Mouse (Mus musculus) hindbrain, embryonic 11.5 days (tissue): ENCODE measurements around the gene 1190005I06Rik. TPM values are rescaled to one million over a fixed set of nuclear protein-coding genes. Genes with fewer than 3 reads are reported as not detected.
"Not testable (repeated sequence)": the region's sequence is repeated elsewhere in the genome, so short reads cannot be mapped to it uniquely, and the experiment has no call there.

Experiments used
- ATAC-seq: fragments of 200-750 bp; cut with Nextera tagmentation; 2 replicates; pipeline ENCODE4 v1.8.0; 2017; ENCODE audit warnings: mild to moderate bottlenecking, moderate TSS enrichment, moderate library complexity; ENCODE audit not compliant: low FRiP score
- DNase-seq: peaks from one replicate; pipeline ENCODE4 v3.0.0-alpha.2; 2015; ENCODE audit warnings: low spot score
- H3K27ac ChIP-seq: fragments of 300-500 bp; sonication (generic); 2 replicates; pipeline ENCODE4 v1.5.1; 2014; ENCODE audit warnings: mild to moderate bottlenecking, low read depth, low read length
- H3K27me3 ChIP-seq: fragments of 300-500 bp; sonication (generic); 2 replicates; pipeline ENCODE4 v1.6.1; 2014; ENCODE audit warnings: mild to moderate bottlenecking, low read length, moderate library complexity, mixed read lengths; ENCODE audit not compliant: control insufficient read depth, insufficient read depth
- H3K36me3 ChIP-seq: fragments of 300-500 bp; sonication (generic); 2 replicates; pipeline ENCODE4 v1.6.1; 2014; ENCODE audit warnings: mild to moderate bottlenecking, low read length, moderate library complexity, mixed read lengths; ENCODE audit not compliant: control insufficient read depth, insufficient read depth
- H3K4me1 ChIP-seq: fragments of 300-500 bp; sonication (generic); replicated peaks from 2 replicates; pipeline ENCODE4 v1.6.1; 2014; ENCODE audit warnings: low read length, mixed read lengths; ENCODE audit not compliant: control insufficient read depth, insufficient read depth
- H3K4me2 ChIP-seq: fragments of 300-500 bp; sonication (generic); replicated peaks from 2 replicates; pipeline ENCODE4 v1.6.1; 2014; ENCODE audit warnings: mild to moderate bottlenecking, low read depth, low read length
- H3K4me3 ChIP-seq: fragments of 300-500 bp; sonication (generic); 2 replicates; pipeline ENCODE4 v1.5.1; 2014; ENCODE audit warnings: low read depth, low read length
- H3K9ac ChIP-seq: fragments of 300-500 bp; sonication (generic); 2 replicates; pipeline ENCODE4 v1.6.1; 2014; ENCODE audit warnings: low read depth, low read length
- H3K9me3 ChIP-seq: fragments of 300-500 bp; sonication (generic); 2 replicates; pipeline ENCODE4 v1.6.1; 2016; ENCODE audit warnings: low read length; ENCODE audit not compliant: control insufficient read depth
- WGBS: fragments of 180-500 bp; shearing (Covaris S2); extraction: QIAGEN DNeasy Blood & Tissue Kit; methylation state at CpG from one replicate; pipeline ENCODE4 v1.1.7; 2014; 5-methylcytosine and 5-hydroxymethylcytosine counted together
- polyA plus RNA-seq: library from polyadenylated mRNA; unstranded; fragments of >200 nt; fragmentation: Nextera tagmentation; extraction: Ambion mirVana; gene quantifications from 2 replicates; pipeline ENCODE4 v1.2.1, GENCODE M21; 2014

1190005I06Rik gene
- polyA plus RNA-seq, 1 experiment from 2014 or later: 2.4 TPM

GRCm38 (mm10) chr8:120685097-120685496 is 37.7 kb upstream of the 1190005I06Rik start:
- WGBS: 70% methylated on average over 5 of the region's 5 CpGs
- no peaks in the 10 kb centered on the region for H3K4me1 ChIP-seq
- no peak overlapping the region for H3K4me3 ChIP-seq
- no peak overlapping the region for H3K27ac ChIP-seq
- no peak overlapping the region for H3K9ac ChIP-seq
- no peak for ATAC-seq
- H3K9me3 ChIP-seq: no peaks in the 10 kb centered on the region
- H3K36me3 ChIP-seq: no peaks in the 10 kb centered on the region
- no peaks in the 10 kb centered on the region for H3K27me3 ChIP-seq
- H3K4me2 ChIP-seq: no peak overlapping the region
- no peak for DNase-seq

GRCm38 (mm10) chr8:120684082-120684481 is 36.6 kb upstream of the 1190005I06Rik start:
- Histone ChIP-seq H3K9ac (no peak overlapping the region), H3K4me1 (no peaks in the 10 kb centered on the region), H3K9me3 (no peaks in the 10 kb centered on the region), H3K27me3 (no peaks in the 10 kb centered on the region), H3K36me3 (no peaks in the 10 kb centered on the region), H3K4me3 (no peak overlapping the region), H3K4me2 (no peak overlapping the region), H3K27ac (no peak overlapping the region)
- ATAC-seq (no peak), DNase-seq (no peak)
- WGBS: 60% methylated on average over 5 of the region's 5 CpGs

GRCm38 (mm10) chr8:120683602-120684001 is 36.2 kb upstream of the 1190005I06Rik start:
- H3K9ac ChIP-seq: no peak overlapping the region
- ATAC-seq: no peak
- no peak overlapping the region for H3K4me2 ChIP-seq
- H3K9me3 ChIP-seq: no peaks in the 10 kb centered on the region
- WGBS: 19% methylated on average over 10 of the region's 10 CpGs
- H3K4me1 ChIP-seq: no peaks in the 10 kb centered on the region
- H3K4me3 ChIP-seq: no peak overlapping the region
- peak; percentile 80 for DNase-seq
- no peaks in the 10 kb centered on the region; the same call in 1 of the 2 replicates for H3K27me3 ChIP-seq
- H3K36me3 ChIP-seq: no peaks in the 10 kb centered on the region
- H3K27ac ChIP-seq: no peak overlapping the region

- Histone ChIP-seq H3K36me3 (no peaks in the 10 kb centered on the region), H3K4me3 (no peak overlapping the region), H3K9ac (no peak overlapping the region), H3K9me3 (no peaks in the 10 kb centered on the region), H3K27me3 (no peaks in the 10 kb centered on the region; the same call in 1 of the 2 replicates), H3K4me1 (no peaks in the 10 kb centered on the region), H3K4me2 (no peak overlapping the region), H3K27ac (no peak overlapping the region)
- no peak for DNase-seq
- 84% methylated on average over 10 of the region's 10 CpGs for WGBS
- no peak for ATAC-seq
These were observed 33.7 kb upstream of the 1190005I06Rik start for GRCm38 (mm10) chr8:120681113-120681512.

GRCm38 (mm10) chr8:120680405-120680804 is 33.0 kb upstream of the 1190005I06Rik start:
- ATAC-seq, H3K4me1 ChIP-seq, H3K4me3 ChIP-seq, H3K27ac ChIP-seq, H3K36me3 ChIP-seq, H3K9me3 ChIP-seq, H3K4me2 ChIP-seq, H3K27me3 ChIP-seq, H3K9ac ChIP-seq: not testable (repeated sequence)
- WGBS: 70% methylated on average over 7 of the region's 7 CpGs
- peak; percentile 56 for DNase-seq

- H3K4me1 ChIP-seq: no peaks in the 10 kb centered on the region
- WGBS: 73% methylated on average over 11 of the region's 11 CpGs
These were observed 32.4 kb upstream of the 1190005I06Rik start for GRCm38 (mm10) chr8:120679629-120680387.

GRCm38 (mm10) chr8:120678447-120678846 is 31.0 kb upstream of the 1190005I06Rik start:
- ATAC-seq (no peak), DNase-seq (peak; percentile 92)
- H3K4me3 ChIP-seq: no peak overlapping the region
- WGBS: 13% methylated on average over 10 of the region's 10 CpGs
- H3K27ac ChIP-seq: no peak overlapping the region
- no peak overlapping the region for H3K4me2 ChIP-seq
- no peaks in the 10 kb centered on the region for H3K4me1 ChIP-seq
- no peaks in the 10 kb centered on the region; the same call in 1 of the 2 replicates for H3K27me3 ChIP-seq
- no peak overlapping the region for H3K9ac ChIP-seq
- H3K9me3 ChIP-seq: no peaks in the 10 kb centered on the region
- 0 out of 2 replicates have a peak, but pooled peaks cover 2% of the 10 kb centered on the region for H3K36me3 ChIP-seq

More at GRCm38 (mm10) chr8:120679629-120680387, 32.4 kb upstream of the 1190005I06Rik start:
- no peak overlapping the region for H3K4me3 ChIP-seq
- no peak overlapping the region for H3K9ac ChIP-seq
- ATAC-seq: no peak
- no peak overlapping the region for H3K4me2 ChIP-seq
- H3K27ac ChIP-seq: no peak overlapping the region
- DNase-seq: no peak
- H3K36me3 ChIP-seq: no peaks in the 10 kb centered on the region
- H3K27me3 ChIP-seq: no peaks in the 10 kb centered on the region; the same call in 1 of the 2 replicates
- H3K9me3 ChIP-seq: no peaks in the 10 kb centered on the region

- Histone ChIP-seq H3K9ac (no peak overlapping the region), H3K27me3 (no peaks in the 10 kb centered on the region; the same call in 1 of the 2 replicates), H3K4me2 (no peak overlapping the region), H3K4me1 (no peaks in the 10 kb centered on the region), H3K36me3 (peaks cover 9% of the 10 kb centered on the region; the same call in 1 of the 2 replicates), H3K4me3 (no peak overlapping the region), H3K27ac (no peak overlapping the region), H3K9me3 (no peaks in the 10 kb centered on the region)
- ATAC-seq (no peak), DNase-seq (no peak)
- 72% methylated on average over 8 of the region's 8 CpGs for WGBS
These were observed 28.3 kb upstream of the 1190005I06Rik start for GRCm38 (mm10) chr8:120675718-120676117.

- Histone ChIP-seq H3K4me3 (no peak overlapping the region), H3K4me1 (no peaks in the 10 kb centered on the region; the same call in 1 of the 2 replicates), H3K27ac (no peak overlapping the region), H3K9ac (no peak overlapping the region), H3K27me3 (no peaks in the 10 kb centered on the region), H3K4me2 (no peak overlapping the region), H3K36me3 (peaks cover 9% of the 10 kb centered on the region; the same call in 1 of the 2 replicates), H3K9me3 (no peaks in the 10 kb centered on the region)
- ATAC-seq (no peak), DNase-seq (no peak)
- 95% methylated on average over 7 of the region's 7 CpGs for WGBS
These were observed 25.9 kb upstream of the 1190005I06Rik start for GRCm38 (mm10) chr8:120673298-120673697.
